Mouse (Mus musculus): ENCODE results near the gene Tubb1. TPM values are rescaled to one million over a fixed set of nuclear protein-coding genes. Genes with fewer than 3 reads are reported as not detected.

Tubb1 gene
- total RNA-seq, 2 experiments from 2014 or later: 0.20 to 0.32 TPM

GRCm38 (mm10) chr2:174502831-174503460, 52.5 kb downstream of the Tubb1 start:
- DNase-seq: no peak

Other genes with a start within 250 kb of the Tubb1 start
- 1,000 to 10,000 TPM; 1,372 to 1,510 TPM for gene Gnas, start 166.4 kb upstream of the Tubb1 start, total RNA-seq (2021)
- 1 to 10 TPM; 2.2 to 2.9 TPM for gene Gm20721, start 104.0 kb upstream of the Tubb1 start, total RNA-seq (2021)
- gene Nelfcd, start 34.9 kb upstream of the Tubb1 start, total RNA-seq (2021): 10 to 100 TPM; 19.3 to 21.8 TPM
- gene Ctsz, start 11.7 kb upstream of the Tubb1 start, total RNA-seq (2021): 10 to 100 TPM; 21.2 to 37.0 TPM
- gene Atp5e, start 13.4 kb downstream of the Tubb1 start, total RNA-seq (2021): 1,000 to 10,000 TPM; 1,235 to 1,264 TPM
- gene Prelid3b, start 22.4 kb downstream of the Tubb1 start, total RNA-seq (2021): 10 to 100 TPM; 51.4 to 52.9 TPM
- under 1 TPM in 1 of 2 experiments, not detected in 1; 0.03 TPM for gene Zfp831, start 192.8 kb downstream of the Tubb1 start, total RNA-seq (2021)

Data from gastrocnemius, postnatal 25 days (tissue).